Mouse (Mus musculus) CH12.LX (cell line): ENCODE measurements at regions not wholly inside any gene's neighbourhood (a gene's known extent, or its start where the extent isn't known, plus 50 kb on each side); places are given as distances from the start of the nearest gene placed in this dataset.

ENCODE experiments used
- DNase-seq: peaks from one replicate; pipeline ENCODE4 v3.0.0-alpha.2; 2013; ENCODE audit errors: extremely low read depth
- H3K27ac ChIP-seq: 2 replicates; pipeline ENCODE4 v1.5.1; 2012; ENCODE audit warnings: low read depth, mild to moderate bottlenecking, control low read depth, moderate library complexity; ENCODE audit not compliant: insufficient read depth
- H3K27me3 ChIP-seq: replicated peaks from 2 replicates; pipeline ENCODE3; 2012; ENCODE audit warnings: inconsistent platforms
- H3K36me3 ChIP-seq, 2 experiments: replicated peaks in 1 of 2; 2 replicates each; pipeline versions ENCODE3 to v1.6.1; 2012; ENCODE audit warnings: inconsistent platforms in 1 of 2, low read length in 1 of 2, mild to moderate bottlenecking in 1 of 2, mixed read lengths in 1 of 2, moderate library complexity in 1 of 2; ENCODE audit not compliant: control insufficient read depth in 1 of 2, insufficient read depth in 1 of 2
- H3K4me1 ChIP-seq, 2 experiments: 2 replicates each; pipeline ENCODE4 v1.6.1; 2012; ENCODE audit warnings: inconsistent platforms in 1 of 2, moderate library complexity in 1 of 2; ENCODE audit not compliant: insufficient read depth in 2 of 2, control insufficient read depth in 1 of 2
- H3K4me2 ChIP-seq: 2 replicates; pipeline ENCODE4 v1.6.1; 2012; ENCODE audit warnings: low read depth, mild to moderate bottlenecking, control low read depth; ENCODE audit not compliant: poor library complexity, insufficient read depth, severe bottlenecking
- H3K4me3 ChIP-seq, 3 experiments: fragments of 150-350 bp in 1 of 3; sonication (generic) in 1 of 3; replicated peaks in 1 of 3; 2 replicates each; pipeline versions ENCODE3 to v1.5.1; 2011 to 2012; ENCODE audit warnings: low read depth in 2 of 3, low read length in 2 of 3, mild to moderate bottlenecking in 2 of 3, moderate library complexity in 2 of 3, control low read depth in 1 of 3, improper control_type of control experiment in 1 of 3, inconsistent platforms in 1 of 3, mixed read lengths in 1 of 3; ENCODE audit not compliant: poor library complexity in 1 of 3
- H3K79me2 ChIP-seq: replicated peaks from 2 replicates; pipeline ENCODE4 v1.6.1; 2012; ENCODE audit warnings: mild to moderate bottlenecking, moderate library complexity; ENCODE audit not compliant: control insufficient read depth, poor library complexity, insufficient read depth, severe bottlenecking; ENCODE audit errors: extremely low read depth
- H3K9ac ChIP-seq: 2 replicates; pipeline ENCODE4 v1.6.1; 2012; ENCODE audit warnings: low read depth, mild to moderate bottlenecking, control low read depth, moderate library complexity; ENCODE audit not compliant: insufficient read depth
- H3K9me3 ChIP-seq: replicated peaks from 2 replicates; pipeline ENCODE3; 2012; ENCODE audit warnings: low read length, inconsistent platforms, mixed read lengths
- E2F4 ChIP-seq: IDR thresholded peaks from 2 replicates; pipeline ENCODE4 v1.6.1; 2011; ENCODE audit warnings: low read depth, low read length, improper control_type of control experiment; ENCODE audit not compliant: insufficient replicate concordance
- EP300 ChIP-seq: IDR thresholded peaks from 2 replicates; pipeline ENCODE4 v1.6.1; 2011; ENCODE audit warnings: low read length, improper control_type of control experiment
- ETS1 ChIP-seq: conservative IDR thresholded peaks from 2 replicates; pipeline ENCODE4 v1.6.1; 2012; ENCODE audit warnings: low read depth, mild to moderate bottlenecking, inconsistent platforms, low read length, improper control_type of control experiment, moderate library complexity
- GABPA ChIP-seq: IDR thresholded peaks from 2 replicates; pipeline ENCODE4 v1.6.1; 2012; ENCODE audit warnings: low read depth, low read length, improper control_type of control experiment, inconsistent platforms; ENCODE audit not compliant: insufficient replicate concordance
- JUN ChIP-seq: IDR thresholded peaks from 2 replicates; pipeline ENCODE4 v1.6.1; 2011; ENCODE audit warnings: low read depth, mild to moderate bottlenecking, low read length, improper control_type of control experiment, moderate library complexity; ENCODE audit not compliant: insufficient read depth
- JUND ChIP-seq: conservative IDR thresholded peaks from 2 replicates; pipeline ENCODE4 v1.6.1; 2011; ENCODE audit warnings: low read depth, low read length, improper control_type of control experiment
- MAX ChIP-seq: IDR thresholded peaks from 2 replicates; pipeline ENCODE4 v1.6.1; 2011; ENCODE audit warnings: low read length, improper control_type of control experiment
- MAZ ChIP-seq: IDR thresholded peaks from 2 replicates; pipeline ENCODE4 v1.6.1; 2012; ENCODE audit warnings: low read depth, mild to moderate bottlenecking, inconsistent platforms, low read length, improper control_type of control experiment, moderate library complexity
- PAX5 ChIP-seq: IDR thresholded peaks from 2 replicates; pipeline ENCODE4 v1.6.1; 2012; ENCODE audit warnings: low read length, inconsistent platforms, mixed read lengths
- RAD21 ChIP-seq: IDR thresholded peaks from 2 replicates; pipeline ENCODE4 v1.6.1; 2011; ENCODE audit warnings: low read depth, mild to moderate bottlenecking, low read length, improper control_type of control experiment, moderate library complexity
- SIN3A ChIP-seq: IDR thresholded peaks from 2 replicates; pipeline ENCODE4 v1.6.1; 2012; ENCODE audit warnings: low read length, improper control_type of control experiment, inconsistent platforms
- SMC3 ChIP-seq: IDR thresholded peaks from 2 replicates; pipeline ENCODE4 v1.6.1; 2011; ENCODE audit warnings: low read depth, low read length, improper control_type of control experiment
- TBP ChIP-seq: conservative IDR thresholded peaks from 2 replicates; pipeline ENCODE4 v1.6.1; 2011; ENCODE audit warnings: low read depth, low read length, improper control_type of control experiment
- TCF12 ChIP-seq: IDR thresholded peaks from 2 replicates; pipeline ENCODE4 v1.6.1; 2014; ENCODE audit warnings: low read depth, mild to moderate bottlenecking, inconsistent platforms, low read length, improper control_type of control experiment
- UBTF ChIP-seq: IDR thresholded peaks from 2 replicates; pipeline ENCODE4 v1.6.1; 2012; ENCODE audit warnings: low read depth, mild to moderate bottlenecking, inconsistent platforms, low read length, improper control_type of control experiment, moderate library complexity
- ZC3H11A ChIP-seq: IDR thresholded peaks from 2 replicates; pipeline ENCODE4 v1.6.1; 2012; ENCODE audit warnings: low read depth, mild to moderate bottlenecking, inconsistent platforms, low read length, improper control_type of control experiment
- ZKSCAN1 ChIP-seq: IDR thresholded peaks from 2 replicates; pipeline ENCODE4 v1.6.1; 2012; ENCODE audit warnings: low read depth, inconsistent platforms, low read length, improper control_type of control experiment, borderline replicate concordance
- ZMIZ1 ChIP-seq: IDR thresholded peaks from 2 replicates; pipeline ENCODE4 v1.6.1; 2012; ENCODE audit warnings: low read depth, mild to moderate bottlenecking, inconsistent platforms, low read length, improper control_type of control experiment
- ZNF384 ChIP-seq: IDR thresholded peaks from 2 replicates; pipeline ENCODE4 v1.6.1; 2012; ENCODE audit warnings: low read depth, low read length, improper control_type of control experiment, inconsistent platforms
- dilution Hi-C: fragments of 300-500 bp; cut with MboI; formaldehyde crosslinking; loops from 2 replicates; pipeline ENCODE4 v1.14.3; 2020; ENCODE audit warnings: low sequenced_read_pairs; ENCODE audit not compliant: extremely low pct_unique_long_range_greater_than_20kb, extremely low pct_ligation_motif_present
- in situ Hi-C: fragments of 300-500 bp; cut with MboI; formaldehyde crosslinking; loops from 3 replicates; pipeline ENCODE4 v1.14.3; 2019; ENCODE audit warnings: low sequenced_read_pairs, low pct_ligation_motif_present, low pct_unique_long_range_greater_than_20kb, mixed read lengths

GRCm38 (mm10) chr7:77441622-77442021 is 1211.9 kb downstream of the Agbl1 start:
- no peaks in the 10 kb centered on the region for H3K36me3 ChIP-seq
- H3K4me3 ChIP-seq: no peak overlapping the region
- H3K9me3 ChIP-seq: peaks cover 43% of the 10 kb centered on the region
- in situ Hi-C loops (no loop called here), dilution Hi-C loops (no loop called here)
- H3K79me2 ChIP-seq: no peaks in the 10 kb centered on the region
- H3K4me2 ChIP-seq: no peak overlapping the region
- no peak overlapping the region for H3K27ac ChIP-seq
- H3K9ac ChIP-seq: no peak overlapping the region
- no peaks in the 10 kb centered on the region for H3K4me1 ChIP-seq
- DNase-seq: no peak
- TF ChIP-seq ZC3H11A (no peak), MAZ (no peak), MAX (no peak), E2F4 (no peak), EP300 (no peak), PAX5 (no peak), ZNF384 (no peak)
- H3K27me3 ChIP-seq: no peaks in the 10 kb centered on the region

- no peak overlapping the region for H3K9ac ChIP-seq
- dilution Hi-C loops: no loop called here
- H3K27ac ChIP-seq: no peak overlapping the region
- H3K27me3 ChIP-seq: no peaks in the 10 kb centered on the region
- H3K4me1 ChIP-seq: no peaks in the 10 kb centered on the region
- no peak overlapping the region for H3K4me2 ChIP-seq
- in situ Hi-C loops: no loop called here
- no peak for DNase-seq
- TF ChIP-seq JUND (no peak), JUN (no peak), ZMIZ1 (no peak), ZKSCAN1 (no peak), EP300 (no peak), ZNF384 (no peak), MAX (no peak), SIN3A (no peak), TBP (no peak), RAD21 (no peak), UBTF (no peak), ETS1 (no peak), TCF12 (no peak), SMC3 (no peak), GABPA (no peak)
- no peaks in the 10 kb centered on the region for H3K79me2 ChIP-seq
- H3K4me3 ChIP-seq: no peak overlapping the region
- peaks cover 31% of the 10 kb centered on the region for H3K9me3 ChIP-seq
- no peaks in the 10 kb centered on the region for H3K36me3 ChIP-seq
Measured at GRCm38 (mm10) chr7:77413606-77414005, 1183.9 kb downstream of the Agbl1 start.
